Mouse (Mus musculus) heart, embryonic 14.5 days (tissue): ENCODE data around the gene Ccdc177. TPM values are rescaled to one million over a fixed set of nuclear protein-coding genes. Genes with fewer than 3 reads are reported as not detected.

Experiments
- ATAC-seq: fragments of 200-750 bp; cut with Nextera tagmentation; 2 replicates; pipeline ENCODE4 v1.8.0; 2017; ENCODE audit warnings: low read depth, moderate TSS enrichment; ENCODE audit not compliant: insufficient number of reproducible peaks, insufficient read depth, low FRiP score
- H3K27ac ChIP-seq, 2 experiments: fragments of 200-500 bp in 1 of 2; fragments of 300-500 bp in 1 of 2; sonication (generic) in 1 of 2; replicated peaks in 1 of 2; 2 replicates each; pipeline ENCODE4 v1.5.1; 2012 to 2014; ENCODE audit warnings: low read depth in 2 of 2, low read length in 2 of 2, control low read depth in 1 of 2, mild to moderate bottlenecking in 1 of 2, mixed read lengths in 1 of 2; ENCODE audit not compliant: control insufficient read depth in 1 of 2, insufficient read depth in 1 of 2
- H3K27me3 ChIP-seq: fragments of 300-500 bp; sonication (generic); 2 replicates; pipeline ENCODE4 v1.6.1; 2014; ENCODE audit warnings: mild to moderate bottlenecking, low read length, control low read depth; ENCODE audit not compliant: control insufficient read depth, insufficient read depth
- H3K36me3 ChIP-seq: fragments of 300-500 bp; sonication (generic); 2 replicates; pipeline ENCODE4 v1.6.1; 2014; ENCODE audit warnings: mild to moderate bottlenecking, control low read depth, low read length, mixed read lengths; ENCODE audit not compliant: control insufficient read depth, insufficient read depth
- H3K4me1 ChIP-seq, 2 experiments: fragments of 200-500 bp in 1 of 2; fragments of 300-500 bp in 1 of 2; sonication (generic) in 1 of 2; 2 replicates each; pipeline ENCODE4 v1.6.1; 2012 to 2014; ENCODE audit warnings: low read length in 2 of 2, control low read depth in 1 of 2, mixed read lengths in 1 of 2; ENCODE audit not compliant: control insufficient read depth in 2 of 2, insufficient read depth in 2 of 2
- H3K4me2 ChIP-seq: fragments of 300-500 bp; sonication (generic); 2 replicates; pipeline ENCODE4 v1.6.1; 2014; ENCODE audit warnings: mild to moderate bottlenecking, low read length
- H3K4me3 ChIP-seq, 2 experiments: fragments of 200-500 bp in 1 of 2; fragments of 300-500 bp in 1 of 2; sonication (generic) in 1 of 2; 2 replicates each; pipeline ENCODE4 v1.5.1; 2012 to 2014; ENCODE audit warnings: low read length in 2 of 2, mild to moderate bottlenecking in 2 of 2, control low read depth in 1 of 2, low read depth in 1 of 2, moderate library complexity in 1 of 2; ENCODE audit not compliant: control insufficient read depth in 1 of 2, insufficient read depth in 1 of 2
- H3K9ac ChIP-seq: fragments of 300-500 bp; sonication (generic); 2 replicates; pipeline ENCODE4 v1.6.1; 2014; ENCODE audit warnings: mild to moderate bottlenecking, low read length
- H3K9me3 ChIP-seq: fragments of 300-500 bp; sonication (generic); 2 replicates; pipeline ENCODE4 v1.6.1; 2016; ENCODE audit warnings: low read length, control low read depth; ENCODE audit not compliant: control insufficient read depth
- WGBS: fragments of 180-500 bp; shearing (Covaris S2); extraction: QIAGEN DNeasy Blood & Tissue Kit; methylation state at CpG from one replicate; pipeline ENCODE4 v1.1.7; 2014; 5-methylcytosine and 5-hydroxymethylcytosine counted together
- polyA plus RNA-seq: library from polyadenylated mRNA; unstranded; fragments of >200 nt; fragmentation: Nextera tagmentation; extraction: Ambion mirVana; gene quantifications from 2 replicates; pipeline ENCODE4 v1.2.1, GENCODE M21; 2014

The Ccdc177 gene
- polyA plus RNA-seq, 1 experiment from 2014 or later = not detected

DNA sequence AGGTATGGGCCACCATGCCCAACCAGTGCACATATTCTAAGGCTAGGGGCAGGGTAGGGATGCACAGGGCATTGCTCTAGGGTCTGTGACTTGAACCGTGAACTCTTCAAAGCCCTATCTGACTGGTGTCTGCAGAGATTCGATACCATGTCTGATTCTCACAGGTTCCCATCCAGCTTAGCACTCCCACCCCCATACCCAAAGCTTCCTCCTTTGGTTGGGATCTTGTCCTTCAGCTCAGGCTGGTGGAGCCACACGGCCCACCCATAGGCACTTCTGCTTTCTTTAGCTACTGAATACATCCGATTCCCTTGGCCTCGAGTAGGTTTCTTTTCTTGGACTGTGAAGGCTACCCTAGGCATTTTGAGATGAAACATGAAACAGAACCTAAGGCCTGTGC, 24.5 kb upstream of the Ccdc177 start:
- no peaks in the 10 kb centered on the region for H3K27me3 ChIP-seq
- H3K36me3 ChIP-seq = no peaks in the 10 kb centered on the region
- peaks cover 4 to 14% of the 10 kb centered on the region in 2 experiments; a peak in 3 of 4 replicates for H3K4me1 ChIP-seq
- no peak overlapping the region for H3K4me2 ChIP-seq
- no peak for ATAC-seq
- H3K9me3 ChIP-seq = no peaks in the 10 kb centered on the region
- H3K9ac ChIP-seq = no peak overlapping the region
- no peak overlapping the region for H3K4me3 ChIP-seq
- WGBS = 79% methylated on average over 5 of the region's 5 CpGs
- no peak overlapping the region for H3K27ac ChIP-seq

DNA sequence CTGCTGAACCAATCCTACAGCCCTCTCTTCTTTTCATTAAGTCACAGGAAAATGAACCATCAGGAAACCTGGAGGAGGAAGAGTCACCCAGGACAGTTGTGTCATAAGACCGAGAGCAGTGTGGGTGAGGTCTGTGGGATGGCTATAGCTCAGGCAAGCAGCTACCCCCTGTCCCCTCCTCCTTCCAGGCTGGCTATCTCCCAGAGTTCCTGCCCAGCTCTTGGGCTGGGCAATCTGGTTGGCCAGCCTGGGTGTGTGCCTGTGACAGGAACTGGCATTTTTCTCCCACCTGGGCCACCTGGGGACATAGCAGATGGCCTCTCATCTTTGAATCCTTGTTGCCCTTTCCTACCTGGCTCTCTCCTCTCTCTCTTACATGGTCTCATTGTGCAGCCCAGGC, 23.4 kb upstream of the Ccdc177 start:
- H3K27ac ChIP-seq = no peak overlapping the region
- ATAC-seq = no peak
- peaks cover 4 to 9% of the 10 kb centered on the region in 2 experiments; a peak in 1 of 4 replicates for H3K4me1 ChIP-seq
- H3K27me3 ChIP-seq = no peaks in the 10 kb centered on the region
- H3K4me3 ChIP-seq = no peak overlapping the region
- 50% methylated on average over 1 of the region's 1 CpGs for WGBS
- no peaks in the 10 kb centered on the region for H3K9me3 ChIP-seq
- no peaks in the 10 kb centered on the region for H3K36me3 ChIP-seq
- H3K9ac ChIP-seq = no peak overlapping the region
- no peak overlapping the region for H3K4me2 ChIP-seq

DNA sequence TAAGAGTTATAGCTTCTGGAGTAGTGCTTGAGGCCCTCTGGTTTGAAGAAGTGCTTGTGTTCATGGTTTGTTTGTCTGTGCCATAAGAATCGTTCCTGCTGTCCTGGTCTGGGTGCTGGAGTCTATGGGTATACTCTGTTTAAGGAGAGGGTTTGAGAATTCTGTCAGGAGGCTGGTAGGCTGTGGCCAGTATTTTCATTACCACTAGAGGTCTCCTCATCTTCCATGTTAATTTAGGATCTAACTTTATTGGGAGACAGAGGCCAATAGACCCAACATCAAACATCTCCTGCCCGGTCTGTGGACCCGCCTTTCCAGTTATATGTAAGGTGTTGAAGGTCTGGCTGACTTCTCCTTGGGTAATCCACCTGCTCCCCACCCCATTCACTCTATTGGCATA, 22.4 kb upstream of the Ccdc177 start:
- Histone ChIP-seq H3K27me3 (no peaks in the 10 kb centered on the region), H3K4me2 (no peak overlapping the region), H3K27ac (no peak overlapping the region), H3K4me3 (no peak overlapping the region), H3K4me1 (peaks cover 4 to 5% of the 10 kb centered on the region in 2 experiments; a peak in 2 of 4 replicates), H3K9ac (no peak overlapping the region), H3K9me3 (no peaks in the 10 kb centered on the region), H3K36me3 (no peaks in the 10 kb centered on the region)
- ATAC-seq = no peak
- WGBS = 42% methylated on average over 3 of the region's 3 CpGs

DNA sequence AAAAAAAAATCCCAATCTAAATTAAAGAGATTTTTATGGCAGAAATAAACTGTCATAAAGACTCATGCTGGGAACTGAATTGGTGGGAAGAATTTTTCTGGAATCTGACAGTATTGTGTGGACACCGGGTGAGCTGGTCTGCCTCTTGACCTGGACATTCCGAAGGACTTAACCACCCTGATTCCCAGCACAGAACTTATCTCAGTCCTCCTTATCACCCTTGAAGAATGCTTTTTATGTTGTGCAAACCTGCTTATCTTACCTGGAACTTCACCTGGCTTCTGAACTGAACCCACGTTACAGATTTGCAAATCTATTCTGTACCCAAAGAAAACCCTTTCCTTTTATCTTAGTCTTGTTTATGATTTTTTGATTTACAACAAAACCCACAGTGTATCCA, 21.7 kb upstream of the Ccdc177 start:
- Histone ChIP-seq H3K4me2 (no peak overlapping the region), H3K9me3 (no peaks in the 10 kb centered on the region), H3K4me3 (no peak overlapping the region), H3K27me3 (no peaks in the 10 kb centered on the region), H3K27ac (no peak overlapping the region), H3K36me3 (no peaks in the 10 kb centered on the region), H3K9ac (no peak overlapping the region), H3K4me1 (no peaks in the 10 kb centered on the region; a peak in 1 of 4 replicates)
- 17% methylated on average over 3 of the region's 3 CpGs for WGBS
- no peak for ATAC-seq

DNA sequence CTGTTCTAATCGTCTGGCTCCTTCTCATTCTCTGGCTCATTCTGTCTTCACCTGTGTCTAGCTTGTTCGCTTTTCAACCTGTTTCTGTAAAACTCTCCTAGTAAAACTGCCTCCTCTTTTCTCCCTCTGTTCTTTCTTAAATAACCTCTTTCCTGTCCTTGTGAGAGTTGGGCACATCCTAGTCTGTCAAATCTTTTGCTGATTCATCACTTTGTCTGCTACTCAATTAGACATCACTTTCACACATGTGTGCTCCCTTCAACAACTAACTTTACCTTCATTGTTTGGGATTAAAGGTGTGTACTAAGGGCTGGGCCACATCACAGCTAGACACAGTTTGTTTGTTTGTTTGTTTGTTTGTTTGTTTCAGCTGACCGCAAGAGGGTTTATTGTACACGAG, 19.3 kb upstream of the Ccdc177 start:
- no peak overlapping the region for H3K27ac ChIP-seq
- H3K36me3 ChIP-seq = no peaks in the 10 kb centered on the region
- no peak for ATAC-seq
- peaks cover 0 to 2% of the 10 kb centered on the region in 2 experiments; a peak in 1 of 4 replicates for H3K4me1 ChIP-seq
- H3K4me2 ChIP-seq = no peak overlapping the region
- WGBS = 86% methylated on average over 4 of the region's 4 CpGs
- no peak overlapping the region for H3K4me3 ChIP-seq
- H3K9ac ChIP-seq = no peak overlapping the region
- H3K27me3 ChIP-seq = no peaks in the 10 kb centered on the region
- H3K9me3 ChIP-seq = no peaks in the 10 kb centered on the region

DNA sequence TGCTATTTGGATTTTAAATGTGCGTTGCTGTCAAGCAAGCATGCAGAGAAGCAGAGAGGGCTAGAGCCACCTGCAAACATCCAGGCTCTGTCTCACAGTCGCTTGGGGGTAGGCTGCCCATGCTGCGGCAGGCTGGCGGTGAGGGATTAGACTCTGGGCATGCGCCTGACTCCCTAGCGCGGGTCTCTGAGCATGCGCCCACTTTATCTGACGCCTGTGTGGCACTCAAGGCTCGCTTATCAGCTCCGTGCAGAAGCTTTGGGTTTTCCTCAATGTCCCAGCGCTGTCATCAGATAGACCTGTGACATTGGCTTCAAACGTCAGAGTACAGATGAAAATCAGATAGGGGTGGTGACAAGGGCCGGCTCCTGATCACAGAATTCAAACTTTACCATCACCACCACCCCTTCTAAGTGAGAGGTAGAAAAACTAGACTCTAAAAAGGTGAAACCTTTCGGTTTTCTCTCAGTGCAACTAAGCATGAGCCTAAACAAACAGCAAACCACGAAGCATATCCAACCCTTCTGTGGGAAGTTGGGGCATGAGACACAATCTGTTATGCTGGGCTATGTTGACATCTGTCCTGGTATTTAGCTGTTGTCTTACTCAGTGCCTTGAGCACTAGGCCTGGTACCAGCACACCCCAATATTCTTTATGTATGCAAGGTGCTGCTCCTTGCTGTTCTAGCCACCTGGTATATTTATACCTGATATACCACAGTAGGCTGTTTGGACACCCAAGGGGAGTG, 17.9 kb upstream of the Ccdc177 start:
- H3K27ac ChIP-seq = no peak overlapping the region
- H3K36me3 ChIP-seq = no peaks in the 10 kb centered on the region
- 35% methylated on average over 16 of the region's 16 CpGs for WGBS
- H3K9ac ChIP-seq = peak overlapping the region; percentile 35; the same call in 1 of the 2 replicates
- H3K4me2 ChIP-seq = peak overlapping the region; percentile 51
- H3K9me3 ChIP-seq = no peaks in the 10 kb centered on the region
- H3K4me1 ChIP-seq = peaks cover 0 to 2% of the 10 kb centered on the region in 2 experiments; a peak in 1 of 4 replicates
- ATAC-seq = peak; percentile 47; the same call in 1 of the 2 replicates
- peak overlapping the region; percentile 16 to 17; a peak in 3 of 4 replicates for H3K4me3 ChIP-seq
- H3K27me3 ChIP-seq = no peaks in the 10 kb centered on the region

DNA sequence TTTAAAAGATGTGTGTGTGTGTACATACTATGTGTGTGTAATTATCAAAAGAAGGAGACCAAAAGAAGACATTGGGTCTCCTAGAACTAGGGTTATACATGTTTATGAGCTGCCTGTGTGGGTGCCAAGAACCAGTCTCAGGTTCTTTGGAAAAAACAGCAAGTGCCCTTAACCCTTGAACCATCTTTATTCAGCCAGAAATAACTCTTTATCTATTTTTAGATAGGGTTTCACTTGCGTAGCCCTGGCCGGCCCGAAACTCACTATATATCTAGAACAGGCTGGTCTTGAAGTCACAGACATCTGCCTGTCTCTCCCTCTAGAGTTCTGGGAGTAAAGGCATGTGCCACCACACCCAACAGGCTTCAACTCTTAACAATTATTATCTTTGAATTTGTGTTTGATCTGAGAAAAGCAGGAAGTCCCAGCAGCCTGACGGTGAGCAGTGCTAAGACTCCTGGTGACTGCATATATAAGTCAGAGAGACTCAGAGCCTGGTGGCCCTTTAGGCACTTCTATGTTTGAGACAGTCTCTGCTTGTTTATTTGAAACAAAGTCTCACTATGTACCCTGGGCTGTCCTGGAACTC, 15.7 kb upstream of the Ccdc177 start:
- Histone ChIP-seq H3K9ac (no peak overlapping the region), H3K4me2 (no peak overlapping the region), H3K27ac (no peak overlapping the region), H3K9me3 (no peaks in the 10 kb centered on the region), H3K36me3 (no peaks in the 10 kb centered on the region), H3K4me3 (no peak overlapping the region), H3K27me3 (no peaks in the 10 kb centered on the region), H3K4me1 (peaks cover 0 to 2% of the 10 kb centered on the region in 2 experiments; a peak in 1 of 4 replicates)
- 22% methylated on average over 4 of the region's 4 CpGs for WGBS
- no peak for ATAC-seq
